Mouse (Mus musculus) large intestine, adult 2 months (tissue): ENCODE data around the gene Cxcr1. TPM values are rescaled to one million over a fixed set of nuclear protein-coding genes. Genes with fewer than 3 reads are reported as not detected.

Experiments
- DNase-seq: peaks from one replicate; pipeline ENCODE4 v3.0.0-alpha.2; 2012; ENCODE audit warnings: low read depth, low spot score
- WGBS: fragments of 180-500 bp; shearing (Covaris S2); methylation state at CpG from one replicate; pipeline ENCODE4 v1.1.7; 2018; 5-methylcytosine and 5-hydroxymethylcytosine counted together
- polyA plus RNA-seq: library from polyadenylated mRNA; depleted of rRNA; stranded (reverse); fragments of >200 nt; gene quantifications from 2 replicates; pipeline ENCODE4 v1.2.3, GENCODE M21; 2012; rRNA removed

Gene Cxcr1
- polyA plus RNA-seq: not detected in 2 replicates

GRCm38 (mm10) chr1:74194445-74194844, at the start of gene Cxcr1:
Gene Cxcr1 (minus strand): TSS chr1:74194631.
- 47% methylated on average over 8 of the region's 8 CpGs for WGBS
- no peak for DNase-seq

GRCm38 (mm10) chr1:74240832-74241231, 46.4 kb upstream of the Cxcr1 start:
- WGBS: 45% methylated on average over 4 of the region's 4 CpGs
- no peak for DNase-seq

GRCm38 (mm10) chr1:74240311-74240710, 45.9 kb upstream of the Cxcr1 start:
- 14% methylated on average over 6 of the region's 6 CpGs for WGBS
- DNase-seq: no peak

GRCm38 (mm10) chr1:74239618-74240017, 45.2 kb upstream of the Cxcr1 start:
- DNase-seq: no peak

GRCm38 (mm10) chr1:74239162-74239561, 44.7 kb upstream of the Cxcr1 start:
- no peak for DNase-seq
- 7% methylated on average over 7 of the region's 7 CpGs for WGBS

More at GRCm38 (mm10) chr1:74239618-74240017, 45.2 kb upstream of the Cxcr1 start:
- WGBS: 14% methylated on average over 11 of the region's 11 CpGs

GRCm38 (mm10) chr1:74238136-74238535, 43.7 kb upstream of the Cxcr1 start:
- 13% methylated on average over 1 of the region's 1 CpGs for WGBS
- no peak for DNase-seq

- WGBS: under 1% methylated on average over 5 of the region's 5 CpGs
- no peak for DNase-seq
Measured at GRCm38 (mm10) chr1:74237671-74238070, 43.2 kb upstream of the Cxcr1 start.

GRCm38 (mm10) chr1:74236590-74237317, 42.3 kb upstream of the Cxcr1 start:
- WGBS: under 1% methylated on average over 57 of the region's 57 CpGs

GRCm38 (mm10) chr1:74235938-74236589, 41.6 kb upstream of the Cxcr1 start, which contains the start of gene Arpc2:
Gene Arpc2 (plus strand): TSS chr1:74236084.
- 1% methylated on average over 39 of the region's 55 CpGs for WGBS
- no peak for DNase-seq

More at GRCm38 (mm10) chr1:74236590-74237317, 42.3 kb upstream of the Cxcr1 start:
- no peak for DNase-seq

- WGBS: 100% methylated on average over 1 of the region's 1 CpGs
Measured at GRCm38 (mm10) chr1:74230992-74231391, 36.6 kb upstream of the Cxcr1 start.

GRCm38 (mm10) chr1:74229942-74230341, 35.5 kb upstream of the Cxcr1 start:
- DNase-seq: no peak
- 57% methylated on average over 2 of the region's 2 CpGs for WGBS

More at GRCm38 (mm10) chr1:74230992-74231391, 36.6 kb upstream of the Cxcr1 start:
- DNase-seq: no peak

GRCm38 (mm10) chr1:74227317-74227716, 32.9 kb upstream of the Cxcr1 start:
- no peak for DNase-seq

GRCm38 (mm10) chr1:74219922-74220321, 25.5 kb upstream of the Cxcr1 start:
- WGBS: 80% methylated on average over 7 of the region's 7 CpGs
- no peak for DNase-seq

More at GRCm38 (mm10) chr1:74227317-74227716, 32.9 kb upstream of the Cxcr1 start:
- WGBS: 67% methylated on average over 7 of the region's 7 CpGs

GRCm38 (mm10) chr1:74208941-74209340, 14.5 kb upstream of the Cxcr1 start:
- 82% methylated on average over 8 of the region's 8 CpGs for WGBS
- DNase-seq: no peak

- 26% methylated on average over 9 of the region's 9 CpGs for WGBS
- no peak for DNase-seq
Measured at GRCm38 (mm10) chr1:74207906-74208305, 13.5 kb upstream of the Cxcr1 start.

- 83% methylated on average over 8 of the region's 8 CpGs for WGBS
- DNase-seq: no peak
Measured at GRCm38 (mm10) chr1:74206642-74207041, 12.2 kb upstream of the Cxcr1 start.

- no peak for DNase-seq
- WGBS: 45% methylated on average over 7 of the region's 7 CpGs
Measured at GRCm38 (mm10) chr1:74205881-74206280, 11.4 kb upstream of the Cxcr1 start.

GRCm38 (mm10) chr1:74203457-74203856, 9.0 kb upstream of the Cxcr1 start:
- WGBS: 71% methylated on average over 5 of the region's 5 CpGs

GRCm38 (mm10) chr1:74201048-74201844, 6.8 kb upstream of the Cxcr1 start:
- DNase-seq: no peak
- WGBS: 75% methylated on average over 7 of the region's 7 CpGs

More at GRCm38 (mm10) chr1:74203457-74203856, 9.0 kb upstream of the Cxcr1 start:
- no peak for DNase-seq

- WGBS: 36% methylated on average over 8 of the region's 8 CpGs
Measured at GRCm38 (mm10) chr1:74199046-74199445, 4.6 kb upstream of the Cxcr1 start.

More at GRCm38 (mm10) chr1:74199046-74199445, 4.6 kb upstream of the Cxcr1 start:
- DNase-seq: no peak
